Mouse (Mus musculus) lung, adult 2 months (tissue): ENCODE measurements around the gene Max.

Source experiments
- CTCF ChIP-seq: fragments of 200-500 bp; IDR thresholded peaks from 2 replicates; pipeline ENCODE4 v1.5.1; 2011; ENCODE audit warnings: mild to moderate bottlenecking, low read length, control low read depth; ENCODE audit not compliant: insufficient read depth
- POLR2A ChIP-seq: fragments of 200-500 bp; IDR thresholded peaks from 2 replicates; pipeline ENCODE4 v1.6.1; 2011; ENCODE audit warnings: low read depth, mild to moderate bottlenecking, control low read depth, low read length, borderline replicate concordance; ENCODE audit errors: extremely low read depth

- TF ChIP-seq CTCF (no peak), POLR2A (no peak)
Observed at GRCm38 (mm10) chr12:76894792-76895559, 67.0 kb downstream of the Max start.
